ENCODE assay signal across 15 mouse cellular contexts in the genomic region with DNA sequence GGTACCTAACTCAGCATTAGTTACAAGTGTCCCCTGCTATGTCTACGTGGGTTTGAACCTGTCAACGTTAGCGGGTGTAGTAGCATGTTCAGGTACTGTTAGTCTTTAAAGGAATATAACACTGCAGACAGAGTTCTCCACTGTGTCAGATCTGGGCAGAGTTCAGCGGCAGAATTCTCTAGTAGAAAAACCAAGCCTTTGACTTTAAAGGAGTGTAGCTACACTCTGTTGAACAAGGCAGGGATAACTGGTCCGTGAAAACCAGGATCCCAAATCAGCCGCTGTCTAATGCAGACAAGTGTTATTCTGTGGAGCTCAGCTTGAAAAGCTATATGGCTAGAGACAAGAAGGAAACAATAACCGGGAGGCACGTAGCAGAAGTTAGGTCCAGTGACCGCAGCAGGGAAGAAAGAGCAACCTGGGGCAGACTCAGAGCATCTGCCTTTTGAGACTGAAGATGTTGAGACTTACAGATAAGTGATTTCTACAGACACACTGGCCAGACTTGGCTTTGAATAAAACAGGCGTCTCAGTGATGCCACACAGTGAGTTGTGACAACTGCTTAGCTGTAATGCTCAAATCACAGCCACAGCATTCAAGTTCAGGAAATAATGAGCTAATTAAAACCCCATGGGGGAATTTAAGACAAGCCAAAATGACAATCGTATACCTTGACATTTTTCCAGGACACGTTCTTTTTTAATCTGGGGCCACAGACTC.
DNase-seq lines count a peak whose midpoint lies in the region; ATAC-seq and TF ChIP-seq lines count a peak whose summit lies in the region.
"Had no signal": no experiment of that assay in that cellular context is flagged by ENCODE, and none has a peak within 500 bp of the region (broad histone marks: within the 10 kb centered on the region; RNA-seq: fewer than 3 reads in every experiment).

No protein-coding gene starts in this region.

- no peak overlapping the region for H3K9ac ChIP-seq in forebrain, embryonic 13.5 days
- H3K9ac ChIP-seq in forebrain, embryonic 11.5 days (ENCODE audit: low read length), result no peak overlapping the region
- H3K9ac ChIP-seq in kidney, postnatal 0 days (ENCODE audit: low read depth, low read length), result no peak overlapping the region
- H3K9ac ChIP-seq in forebrain, embryonic 16.5 days (replicated peaks; ENCODE audit: low read depth, low read length), result no peak overlapping the region; the same call in 1 of the 2 replicates
- H3K9ac ChIP-seq: midbrain, embryonic 12.5 days had no signal

- no peaks in the 10 kb centered on the region for H3K9me3 ChIP-seq in forebrain, embryonic 13.5 days (replicated peaks)
- H3K9me3 ChIP-seq in forebrain, embryonic 11.5 days (ENCODE audit: control insufficient read depth, low read length), result no peaks in the 10 kb centered on the region
- no peaks in the 10 kb centered on the region for H3K9me3 ChIP-seq in kidney, postnatal 0 days (replicated peaks; ENCODE audit: low read length)
- no peaks in the 10 kb centered on the region for H3K9me3 ChIP-seq in forebrain, embryonic 16.5 days (ENCODE audit: control insufficient read depth, low read length)
- H3K9me3 ChIP-seq: heart, embryonic 10.5 days; midbrain, embryonic 12.5 days had no signal

- no peak for DNase-seq in forebrain, embryonic 11.5 days (ENCODE audit: low spot score)
- DNase-seq in kidney, postnatal 0 days (ENCODE audit: low spot score), result peak; percentile 36
- DNase-seq in kidney, adult 9 months, result no peak
- DNase-seq in retina, embryonic 14.5 days (ENCODE audit: low spot score), result peak; percentile 32
- no peak for DNase-seq in gastrocnemius, postnatal 4 days (ENCODE audit: low spot score in 2 of 2)
- DNase-seq in layer of hippocampus, adult 8-10 months (ENCODE audit: low spot score in 2 of 2), result no peak
- DNase-seq: adrenal gland, postnatal 10 days; kidney, adult 2 months; lung, adult 2 months had no signal

- no peak overlapping the region for H3K27ac ChIP-seq in forebrain, embryonic 13.5 days
- no peak overlapping the region for H3K27ac ChIP-seq in forebrain, embryonic 11.5 days (ENCODE audit: low read depth, low read length)
- H3K27ac ChIP-seq in kidney, postnatal 0 days, result no peak overlapping the region
- H3K27ac ChIP-seq in forebrain, embryonic 16.5 days (ENCODE audit: low read length), result no peak overlapping the region; the same call in 1 of the 2 replicates
- H3K27ac ChIP-seq: heart, embryonic 10.5 days; midbrain, embryonic 12.5 days had no signal

- peaks cover 27% of the 10 kb centered on the region for H3K4me1 ChIP-seq in forebrain, embryonic 13.5 days
- no peaks in the 10 kb centered on the region for H3K4me1 ChIP-seq in forebrain, embryonic 11.5 days (replicated peaks; ENCODE audit: control insufficient read depth, insufficient read depth, low read length)
- no peaks in the 10 kb centered on the region; the same call in 1 of the 2 replicates for H3K4me1 ChIP-seq in kidney, postnatal 0 days (replicated peaks; ENCODE audit: insufficient read depth, low read length)
- H3K4me1 ChIP-seq in forebrain, embryonic 16.5 days (replicated peaks; ENCODE audit: control insufficient read depth, insufficient read depth, low read length), result peaks cover 15% of the 10 kb centered on the region
- H3K4me1 ChIP-seq: heart, embryonic 10.5 days had no signal

- no peaks in the 10 kb centered on the region for H3K27me3 ChIP-seq in forebrain, embryonic 13.5 days
- no peaks in the 10 kb centered on the region for H3K27me3 ChIP-seq in forebrain, embryonic 11.5 days (ENCODE audit: control insufficient read depth, insufficient read depth, low read length)
- H3K27me3 ChIP-seq in kidney, postnatal 0 days (ENCODE audit: insufficient read depth, low read length), result no peaks in the 10 kb centered on the region
- H3K27me3 ChIP-seq in forebrain, embryonic 16.5 days (replicated peaks; ENCODE audit: control insufficient read depth, insufficient read depth, low read length), result no peaks in the 10 kb centered on the region
- H3K27me3 ChIP-seq: midbrain, embryonic 12.5 days; Patski had no signal

- no peak overlapping the region for H3K4me3 ChIP-seq in forebrain, embryonic 13.5 days
- no peak overlapping the region for H3K4me3 ChIP-seq in forebrain, embryonic 11.5 days (ENCODE audit: low read depth, low read length)
- no peak overlapping the region for H3K4me3 ChIP-seq in kidney, postnatal 0 days (replicated peaks; ENCODE audit: low read depth, low read length)
- peak overlapping the region; percentile 25 for H3K4me3 ChIP-seq in forebrain, embryonic 16.5 days (replicated peaks; ENCODE audit: low read length)
- H3K4me3 ChIP-seq: erythroblast, embryonic 14.5 days; heart, embryonic 10.5 days; midbrain, embryonic 12.5 days had no signal

- H3K36me3 ChIP-seq in forebrain, embryonic 13.5 days (ENCODE audit: poor library complexity, severe bottlenecking), result no peaks in the 10 kb centered on the region
- no peaks in the 10 kb centered on the region for H3K36me3 ChIP-seq in forebrain, embryonic 11.5 days (ENCODE audit: control insufficient read depth, insufficient read depth, low read length)
- H3K36me3 ChIP-seq in kidney, postnatal 0 days (ENCODE audit: insufficient read depth, low read length), result no peaks in the 10 kb centered on the region
- H3K36me3 ChIP-seq in forebrain, embryonic 16.5 days (ENCODE audit: control insufficient read depth, insufficient read depth), result no peaks in the 10 kb centered on the region
- H3K36me3 ChIP-seq: heart, embryonic 10.5 days; midbrain, embryonic 12.5 days had no signal

- 57% methylated on average over 12 of the region's 12 CpGs for WGBS in forebrain, embryonic 13.5 days
- 76% methylated on average over 12 of the region's 12 CpGs for WGBS in forebrain, embryonic 11.5 days
- 48% methylated on average over 12 of the region's 12 CpGs for WGBS in kidney, postnatal 0 days
- WGBS in forebrain, embryonic 16.5 days, result 44% methylated on average over 12 of the region's 12 CpGs

- H3K4me2 ChIP-seq in forebrain, embryonic 13.5 days, result peak overlapping the region; percentile 33
- no peak overlapping the region for H3K4me2 ChIP-seq in forebrain, embryonic 11.5 days (ENCODE audit: low read depth, low read length, severe bottlenecking)
- H3K4me2 ChIP-seq in kidney, postnatal 0 days (ENCODE audit: low read length), result no peak overlapping the region
- H3K4me2 ChIP-seq in forebrain, embryonic 16.5 days (ENCODE audit: low read length), result peak overlapping the region; percentile 54
- H3K4me2 ChIP-seq: midbrain, embryonic 12.5 days had no signal

- peak; percentile 70 for ATAC-seq in forebrain, embryonic 13.5 days
- no peak for ATAC-seq in forebrain, embryonic 11.5 days (replicated peaks; ENCODE audit: low FRiP score)
- ATAC-seq in kidney, postnatal 0 days (replicated peaks; ENCODE audit: low FRiP score, low read depth), result no peak
- ATAC-seq in forebrain, embryonic 16.5 days, result peak; percentile 70
- ATAC-seq: Patski had no signal

- no peak for TF ChIP-seq CTCF in kidney, postnatal 0 days (IDR thresholded peaks at IDR 0.05; ENCODE audit: low read depth)

Comparison
In these comparisons a context has a peak if more than half of its experiments do, and no peak if none do; other contexts are left out.
1. ATAC-seq: peak in forebrain, embryonic 13.5 days (single experiment) and forebrain, embryonic 16.5 days (single experiment); none in forebrain, embryonic 11.5 days (single experiment) and kidney, postnatal 0 days (single experiment).
2. H3K4me2 ChIP-seq: peak in forebrain, embryonic 13.5 days (single experiment) and forebrain, embryonic 16.5 days (single experiment); none in forebrain, embryonic 11.5 days (single experiment) and kidney, postnatal 0 days (single experiment).
3. DNase-seq: peak in kidney, postnatal 0 days (single experiment) and retina, embryonic 14.5 days (single experiment); none in forebrain, embryonic 11.5 days (single experiment), kidney, adult 9 months (single experiment), gastrocnemius, postnatal 4 days (0 of 2) and layer of hippocampus, adult 8-10 months (0 of 2).